Mouse (Mus musculus): Measurements from ENCODE around the gene Ahdc1.

DNA sequence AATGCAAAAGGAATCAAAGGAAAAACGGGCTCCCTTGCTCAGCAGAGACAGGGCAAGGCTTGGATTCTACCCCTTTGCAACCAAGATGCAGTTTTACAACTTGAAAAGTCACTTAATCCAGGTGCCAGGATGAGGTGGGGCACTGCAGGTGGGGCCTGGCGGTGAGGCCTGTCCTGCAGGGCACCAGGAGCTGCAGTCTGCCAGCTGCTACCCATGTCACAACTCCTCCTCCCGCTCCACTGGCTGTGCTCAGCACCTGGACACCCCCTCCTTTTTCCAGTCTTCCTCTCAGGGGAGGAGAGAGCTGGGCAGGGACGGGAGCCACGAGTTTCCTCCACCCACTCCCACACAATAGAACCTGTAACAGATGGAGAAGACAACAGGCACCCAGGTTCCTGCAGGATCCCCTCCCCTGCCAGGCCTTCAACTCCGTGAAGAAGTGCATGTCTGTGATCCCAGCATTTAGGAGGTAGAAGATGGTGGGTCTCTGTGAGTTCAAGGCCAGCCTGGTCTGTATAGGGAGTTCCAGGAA is 102.4 kb downstream of the Ahdc1 start:
- TF ChIP-seq CTCF (IDR thresholded peaks at IDR 0.05; ENCODE audit: control insufficient read depth, insufficient read depth, low read length) (no peak), POLR2A (IDR thresholded peaks at IDR 0.05; ENCODE audit: borderline replicate concordance, control insufficient read depth, low read depth, low read length) (no peak)
